Mouse (Mus musculus): ENCODE data around the gene Klra1.
"Not testable (repeated sequence)": the region's sequence is repeated elsewhere in the genome, so short reads cannot be mapped to it uniquely, and the experiment has no call there.

Klra1 gene

GRCm38 (mm10) chr6:130386750-130387149, at the start of gene Klra1:
Klra1 (minus strand) TSS chr6:130386874.
- no peak for DNase-seq

DNA sequence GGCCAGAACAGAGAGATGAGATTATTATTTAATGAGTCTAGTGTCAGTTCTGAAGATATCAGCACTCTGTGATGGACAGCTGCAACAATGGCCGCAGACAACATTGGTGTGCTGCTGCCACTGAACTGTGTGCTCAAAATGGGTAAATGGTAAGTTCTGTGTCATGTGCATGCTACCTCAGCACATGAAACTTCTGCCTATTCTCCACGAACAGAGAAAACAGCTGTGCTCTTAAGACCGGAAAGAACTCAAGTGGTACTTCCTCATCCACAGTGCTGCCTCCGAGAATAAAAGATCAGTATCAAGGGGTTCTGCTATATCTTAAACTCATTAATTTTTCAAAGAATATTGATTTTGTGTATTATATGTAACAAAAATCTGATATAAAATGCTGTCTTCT, 42.8 kb upstream of the Klra1 start:
- no peak for DNase-seq

GRCm38 (mm10) chr6:130419158-130419557, 32.5 kb upstream of the Klra1 start:
- DNase-seq, result no peak

GRCm38 (mm10) chr6:130404882-130405281, 18.2 kb upstream of the Klra1 start:
- no peak for DNase-seq

DNA sequence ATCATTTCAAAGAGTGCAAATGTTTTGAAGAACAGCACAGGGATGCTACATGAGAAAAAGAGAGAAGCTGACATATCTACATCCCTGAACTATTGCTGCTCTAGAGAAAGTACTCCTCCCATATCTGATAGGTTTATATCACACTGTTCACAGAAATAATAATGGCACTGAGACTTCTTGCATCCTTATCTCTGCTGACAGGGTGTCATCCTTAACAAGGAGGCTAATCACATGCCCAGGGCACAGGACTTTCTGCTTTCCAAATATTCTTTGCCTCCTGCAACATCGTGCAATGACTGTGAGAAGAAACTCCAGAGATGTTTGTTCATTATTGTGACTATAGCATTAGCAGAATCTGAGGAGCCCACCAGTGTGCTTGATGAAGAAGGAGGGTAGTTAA, 871 bp downstream of the Klra1 start:
- no peak for DNase-seq

- DNase-seq, result no peak
Measured at GRCm38 (mm10) chr6:130382375-130382774, 4.3 kb downstream of the Klra1 start.

DNA sequence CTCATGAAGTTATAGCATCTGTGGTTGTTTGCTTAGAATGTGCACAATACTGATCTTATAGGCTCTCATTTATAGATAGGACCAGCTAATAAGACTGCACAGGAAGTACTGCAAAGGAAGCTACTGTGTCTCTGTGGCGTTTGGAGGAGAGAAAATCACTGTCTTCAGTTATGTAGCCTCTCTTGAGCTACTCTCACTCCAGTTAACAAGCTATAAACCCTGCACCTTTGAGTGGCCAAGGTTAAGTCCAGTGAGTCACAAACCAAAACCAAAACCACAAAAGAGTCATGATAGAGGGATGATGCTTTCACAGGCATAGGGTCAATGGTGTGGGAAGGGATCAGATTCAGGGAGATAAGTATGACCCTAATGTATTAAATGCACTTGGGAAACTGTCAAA, 41.3 kb downstream of the Klra1 start:
- DNase-seq, result not testable (repeated sequence)

- DNase-seq, result not testable (repeated sequence)
Measured at GRCm38 (mm10) chr6:130341973-130342372, 44.7 kb downstream of the Klra1 start.

DNA sequence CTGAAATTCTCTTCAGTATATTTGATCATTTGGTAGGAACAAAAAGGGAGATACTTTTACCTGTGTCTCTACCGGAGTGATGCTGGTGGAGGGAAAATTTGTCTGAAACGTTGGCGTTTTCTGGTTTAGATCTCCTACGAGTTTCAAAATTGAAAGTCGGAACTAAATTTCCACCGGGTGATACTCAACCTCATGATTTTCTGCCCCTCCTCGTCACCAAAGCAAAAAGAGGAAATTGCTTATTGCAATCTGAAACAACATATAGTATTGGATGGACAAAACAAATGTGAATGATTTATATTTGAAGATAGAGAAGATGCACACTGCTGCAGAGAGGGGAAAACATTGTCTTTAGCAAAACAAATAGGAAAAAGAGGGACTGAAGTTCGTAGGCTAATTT, 49.3 kb downstream of the Klra1 start, which contains the start of gene Klra3:
Klra3 (minus strand) TSS at position 164 of the 400 bp plus-strand sequence.
- DNase-seq, result no peak
